Mouse (Mus musculus): ENCODE results near the gene Klhl25.
"Not testable (repeated sequence)": the region's sequence is repeated elsewhere in the genome, so short reads cannot be mapped to it uniquely, and the experiment has no call there.

Klhl25 gene

GRCm38 (mm10) chr7:75848115-75848775 lies at the start of gene Klhl25:
TSS of gene Klhl25 (plus strand) at chr7:75848310.
- DNase-seq (ENCODE audit: low spot score) = peak; percentile 98

GRCm38 (mm10) chr7:75800530-75800929 lies 47.6 kb upstream of the Klhl25 start:
- DNase-seq (ENCODE audit: low spot score) = no peak

GRCm38 (mm10) chr7:75801022-75801421 lies 47.1 kb upstream of the Klhl25 start:
- DNase-seq (ENCODE audit: low spot score) = no peak

DNA sequence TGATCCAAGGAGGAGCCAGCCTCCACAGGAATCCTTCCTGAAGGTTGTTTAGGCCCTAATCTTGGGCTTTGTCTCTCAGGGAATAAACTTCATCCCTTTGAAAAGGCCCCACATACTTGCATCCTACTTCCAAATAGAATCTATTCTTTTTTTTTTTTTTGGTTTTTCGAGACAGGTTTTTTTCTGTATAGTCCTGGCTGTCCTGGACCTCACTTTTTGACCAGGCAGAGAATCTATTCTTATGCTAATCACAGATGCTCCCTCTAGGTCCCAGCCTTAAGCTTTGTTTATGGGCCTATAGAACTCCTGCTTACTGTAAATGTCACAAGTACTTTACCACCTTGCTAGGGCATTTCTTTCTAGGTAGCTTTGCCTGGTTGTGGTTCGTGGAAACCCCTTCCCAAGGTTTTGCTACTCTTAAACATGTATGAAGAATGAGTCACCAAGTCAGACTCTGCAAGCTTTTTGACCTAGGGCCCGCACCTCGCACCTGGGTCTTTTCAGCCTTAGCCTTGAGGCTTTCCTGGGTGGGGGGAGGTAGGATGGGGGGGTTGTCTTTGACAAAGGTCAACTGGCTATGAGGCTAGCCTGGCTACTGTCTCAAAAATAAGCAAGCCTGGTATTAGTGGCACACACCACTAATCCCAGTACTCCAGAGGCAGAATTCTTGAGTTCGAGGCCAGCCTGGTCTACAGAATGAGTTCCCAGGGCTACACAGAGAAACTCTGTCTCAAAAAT lies 46.3 kb upstream of the Klhl25 start:
- no peak for DNase-seq (ENCODE audit: low spot score)

DNA sequence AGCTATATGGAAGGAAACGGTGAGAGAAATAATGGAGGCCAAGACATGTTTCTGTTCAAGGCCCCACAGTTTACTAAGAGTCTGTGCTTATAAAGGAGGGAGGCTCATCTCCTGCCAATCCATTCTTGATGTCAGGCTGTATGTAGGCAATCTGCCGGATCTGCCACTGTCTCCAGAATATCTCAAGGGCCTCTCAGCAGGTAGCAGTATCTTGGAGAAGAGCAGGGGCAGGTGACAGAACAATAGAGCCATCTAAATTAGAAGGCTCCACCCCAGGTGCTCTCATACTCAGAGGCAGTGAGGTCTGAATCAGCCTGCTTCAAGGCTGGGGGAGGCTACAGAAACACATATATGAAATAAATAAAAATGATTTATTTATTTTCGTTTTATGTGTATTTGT lies 45.2 kb upstream of the Klhl25 start:
- no peak for DNase-seq (ENCODE audit: low spot score)

GRCm38 (mm10) chr7:75806161-75806560 lies 41.9 kb upstream of the Klhl25 start:
- no peak for DNase-seq (ENCODE audit: low spot score)

DNA sequence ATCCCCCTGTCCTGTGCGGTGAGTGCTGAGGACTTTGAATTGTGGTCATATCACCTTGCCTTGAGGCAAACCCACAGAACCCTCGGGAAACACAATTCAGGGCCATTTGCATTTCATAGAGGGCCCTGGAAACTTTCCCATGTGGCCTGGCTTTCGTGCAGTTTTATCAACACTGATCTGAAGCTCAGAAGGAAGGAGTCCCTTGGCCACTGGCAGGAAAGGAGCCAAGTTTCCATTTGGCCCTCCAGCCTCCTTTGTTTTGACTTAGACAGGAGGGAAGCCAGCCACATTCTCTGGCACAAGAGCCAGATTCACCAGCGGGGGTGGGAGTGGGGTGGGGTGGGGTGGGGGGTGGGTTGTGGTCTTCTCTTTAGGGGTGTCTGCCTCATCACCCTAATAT lies 41.4 kb upstream of the Klhl25 start:
- DNase-seq (ENCODE audit: low spot score) = no peak

GRCm38 (mm10) chr7:75807460-75808304 lies 40.4 kb upstream of the Klhl25 start:
- peak; percentile 71 for DNase-seq (ENCODE audit: low spot score)

- no peak for DNase-seq (ENCODE audit: low spot score)
Observed at GRCm38 (mm10) chr7:75820687-75821086, 27.4 kb upstream of the Klhl25 start.

DNA sequence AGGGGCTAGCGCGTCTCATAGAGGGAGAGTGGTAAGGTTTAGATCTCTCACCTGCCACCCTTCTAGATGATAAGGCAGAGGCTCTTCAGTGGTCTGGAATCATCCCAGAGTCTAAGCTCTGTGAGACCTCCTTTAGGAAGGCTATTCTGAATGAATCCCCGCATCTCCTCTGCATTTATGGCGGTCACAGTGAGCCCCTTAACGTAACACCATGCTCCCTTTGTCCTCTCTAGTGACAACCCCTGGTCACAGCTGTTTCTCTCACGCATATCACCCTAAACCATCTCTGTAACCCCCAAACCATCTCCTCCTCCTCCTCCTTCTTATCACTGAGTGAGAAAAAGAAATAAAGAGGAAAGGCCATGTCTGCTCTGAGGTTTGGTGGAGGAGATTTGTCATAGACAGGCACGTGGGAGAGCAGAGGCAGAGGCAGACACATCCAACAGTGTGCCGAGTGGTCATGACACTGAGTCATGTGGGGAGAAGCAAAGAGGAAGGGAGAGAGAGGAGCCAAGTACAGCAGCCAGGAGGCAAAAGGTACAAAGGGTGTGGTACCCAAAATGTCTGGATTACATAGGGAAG lies 25.9 kb upstream of the Klhl25 start:
- DNase-seq (ENCODE audit: low spot score) = no peak

DNA sequence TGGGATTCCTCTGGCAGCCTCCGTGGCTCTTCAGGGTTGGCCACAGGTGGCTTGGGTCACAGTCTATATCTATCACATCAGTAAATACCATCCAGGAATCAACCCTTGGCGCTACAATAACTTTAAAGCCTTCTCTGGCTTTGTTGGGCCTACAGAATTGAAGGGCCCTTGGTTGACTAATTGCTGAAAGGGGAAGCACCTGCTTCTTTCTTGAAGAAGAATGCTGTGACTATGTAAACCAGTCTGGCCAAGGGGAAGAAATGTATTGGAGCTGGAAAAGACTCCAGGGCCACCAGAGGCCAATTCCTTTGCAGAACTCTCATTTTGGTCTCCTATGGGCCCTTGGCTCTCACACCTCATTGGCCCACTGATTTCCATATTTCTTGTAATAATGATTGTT lies 25.0 kb upstream of the Klhl25 start:
- no peak for DNase-seq (ENCODE audit: low spot score)

- DNase-seq (ENCODE audit: low spot score) = no peak
Observed at GRCm38 (mm10) chr7:75826360-75827103, 21.6 kb upstream of the Klhl25 start.

GRCm38 (mm10) chr7:75827357-75827756 lies 20.8 kb upstream of the Klhl25 start:
- no peak for DNase-seq (ENCODE audit: low spot score)

DNA sequence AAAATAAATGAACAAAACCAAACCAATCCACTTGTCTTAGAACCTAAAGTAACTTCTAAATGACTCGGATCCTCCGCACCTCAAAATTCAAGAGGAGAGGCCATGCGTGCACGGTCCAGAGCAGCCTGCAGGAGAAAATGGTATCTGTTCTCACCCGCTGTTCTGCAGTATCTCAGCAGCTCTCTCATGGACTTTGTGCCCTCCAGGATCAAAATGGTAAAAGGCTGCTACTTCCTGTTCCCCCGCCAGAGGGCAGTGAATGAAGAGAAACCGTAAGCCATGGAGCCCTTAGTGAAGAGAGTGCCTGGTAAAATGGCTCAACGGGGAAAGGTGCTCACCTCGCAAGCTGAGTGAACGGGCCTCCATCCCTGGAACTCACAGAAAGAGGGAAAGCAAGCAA lies 20.3 kb upstream of the Klhl25 start:
- peak; percentile 90 for DNase-seq (ENCODE audit: low spot score)

- DNase-seq (ENCODE audit: low spot score) = no peak
Observed at GRCm38 (mm10) chr7:75828536-75828935, 19.6 kb upstream of the Klhl25 start.

DNA sequence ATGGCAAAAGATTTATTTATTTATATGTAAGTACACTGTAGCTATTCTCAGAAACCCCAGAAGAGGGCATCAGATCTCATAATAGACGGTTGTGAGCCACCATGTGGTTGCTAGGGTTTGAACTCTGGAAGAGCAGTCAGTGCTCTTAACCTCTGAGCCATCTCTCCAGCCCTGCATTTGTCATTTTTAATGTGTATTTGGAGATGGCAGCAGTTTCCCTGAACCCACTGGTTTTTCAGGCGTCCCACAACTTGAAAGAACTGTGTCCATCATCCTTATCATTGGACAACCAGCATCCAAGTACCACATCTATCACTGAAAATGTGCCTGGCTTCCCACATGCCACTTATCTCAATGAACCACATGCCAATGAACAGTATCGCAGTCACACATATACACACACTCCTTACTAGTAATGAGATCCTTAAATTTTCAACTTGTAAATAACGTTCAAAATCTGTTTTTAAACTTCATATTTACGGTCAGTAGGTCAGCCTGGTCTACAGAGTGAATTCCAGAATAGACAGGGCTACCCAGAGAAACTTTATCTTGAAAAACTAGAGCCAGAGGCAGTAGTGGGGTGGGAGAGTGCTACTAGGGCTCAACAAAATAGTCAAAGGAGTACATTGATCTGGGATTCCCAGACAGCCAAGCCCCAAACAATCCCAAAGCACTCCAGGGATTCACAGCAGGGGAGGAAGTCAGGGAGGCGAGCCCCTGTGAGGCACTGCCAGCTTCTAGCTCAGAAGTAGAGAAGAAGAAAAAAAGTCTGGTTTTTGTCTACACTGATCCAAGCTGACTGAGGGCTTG lies 17.7 kb upstream of the Klhl25 start:
- DNase-seq (ENCODE audit: low spot score) = no peak

- DNase-seq (ENCODE audit: low spot score) = not testable (repeated sequence)
Observed at GRCm38 (mm10) chr7:75833960-75834359, 14.2 kb upstream of the Klhl25 start.

GRCm38 (mm10) chr7:75834932-75835631 lies 13.0 kb upstream of the Klhl25 start:
- DNase-seq (ENCODE audit: low spot score) = not testable (repeated sequence)

DNA sequence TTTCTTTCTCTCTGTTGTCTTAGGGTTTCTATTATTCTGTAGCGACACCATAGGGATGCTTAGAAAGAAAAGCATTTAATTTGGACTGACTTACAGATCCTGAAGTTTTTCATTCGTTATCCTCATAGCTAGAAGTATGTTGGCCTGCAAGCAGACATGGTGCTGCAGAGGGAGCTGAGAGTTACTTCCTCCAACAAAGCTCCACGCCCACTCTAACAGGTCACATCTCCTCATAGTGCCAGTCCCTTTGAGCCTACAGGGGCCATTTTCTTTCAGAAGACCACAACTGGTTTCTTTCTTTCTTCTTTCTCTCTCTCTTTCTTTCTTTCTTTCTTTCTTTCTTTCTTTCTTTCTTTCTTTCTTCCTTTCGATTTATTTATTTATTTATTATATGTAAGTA lies 8.0 kb upstream of the Klhl25 start:
- DNase-seq (ENCODE audit: low spot score) = no peak

DNA sequence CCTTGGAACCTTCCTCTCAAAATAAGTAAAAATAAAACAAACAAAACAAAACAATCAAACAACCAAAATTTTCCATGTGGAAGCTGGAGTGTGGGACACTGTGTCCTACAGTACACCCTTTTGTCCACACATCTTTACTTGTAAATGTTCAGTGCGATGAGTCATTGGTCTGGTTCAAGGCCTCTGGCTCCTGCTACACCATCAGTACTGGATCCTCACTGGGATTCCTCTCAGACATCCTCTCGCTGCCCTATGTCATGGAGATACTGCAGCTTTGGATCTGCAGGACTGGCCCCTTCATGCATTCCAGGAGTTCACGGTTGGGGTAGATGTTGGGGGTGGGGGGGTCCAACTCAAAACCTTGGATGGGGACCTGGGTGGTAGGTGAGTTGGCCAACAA lies 5.8 kb upstream of the Klhl25 start:
- DNase-seq (ENCODE audit: low spot score) = no peak

Measured in retina, embryonic 14.5 days (tissue).